Mouse (Mus musculus): ENCODE data around the gene C130074G19Rik. TPM values are rescaled to one million over a fixed set of nuclear protein-coding genes. Genes with fewer than 3 reads are reported as not detected.

C130074G19Rik gene
- 0.67 and 0.72 TPM in 2 replicates for polyA plus RNA-seq (2014; fragmentation: Nextera tagmentation; extraction: Ambion mirVana)

- Histone ChIP-seq H3K4me1 (ENCODE audit: control insufficient read depth, insufficient read depth, low read length) (no peaks in the 10 kb centered on the region; the same call in 1 of the 2 replicates), H3K4me2 (ENCODE audit: low read depth, low read length) (peak within 1 kb of the TSS; percentile 61), H3K27ac (replicated peaks; ENCODE audit: low read depth, low read length) (no peak within 1 kb of the TSS), H3K27me3 (ENCODE audit: control insufficient read depth, insufficient read depth, low read length) (peaks cover 23% of the 10 kb centered on the region), H3K4me3 (ENCODE audit: low read depth, low read length) (peak within 1 kb of the TSS; percentile 33), H3K9ac (replicated peaks; ENCODE audit: low read length) (peak within 1 kb of the TSS; percentile 22), H3K36me3 (replicated peaks; ENCODE audit: control insufficient read depth, insufficient read depth, low read depth, low read length) (no peaks in the 10 kb centered on the region), H3K9me3 (replicated peaks; ENCODE audit: control insufficient read depth, low read length) (no peaks in the 10 kb centered on the region)
- DNase-seq (ENCODE audit: low spot score) (peak; percentile 65), ATAC-seq (replicated peaks; ENCODE audit: insufficient number of reproducible peaks, low FRiP score, low TSS enrichment, low read depth) (peak; percentile 81)
- WGBS, result 1% methylated on average over 77 of the region's 77 CpGs
Observed at GRCm38 (mm10) chr1:184882281-184883268, at the start of gene C130074G19Rik. TSS of gene C130074G19Rik (minus strand) at chr1:184883218.

DNA sequence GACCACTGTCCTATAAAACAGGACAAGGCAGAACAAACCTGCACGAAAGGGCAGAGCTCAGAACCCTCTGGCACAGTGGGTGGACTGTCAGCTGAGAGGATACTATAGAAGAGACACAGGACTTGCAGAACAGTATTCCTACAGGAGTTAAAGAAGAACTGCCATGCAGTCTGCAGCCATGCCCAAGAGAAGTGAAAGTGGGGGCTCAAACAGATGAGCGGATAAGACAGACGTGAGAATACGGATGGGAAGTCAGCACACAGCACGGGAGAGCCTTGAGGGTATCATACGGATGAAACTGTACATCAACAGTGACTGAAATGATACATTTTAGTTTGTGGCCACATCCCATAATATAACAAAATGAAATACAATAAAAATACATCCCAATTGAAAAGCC, 48.1 kb upstream of the C130074G19Rik start:
- Histone ChIP-seq H3K27ac (replicated peaks; ENCODE audit: low read depth, low read length) (no peak overlapping the region), H3K9me3 (replicated peaks; ENCODE audit: control insufficient read depth, low read length) (no peaks in the 10 kb centered on the region), H3K9ac (replicated peaks; ENCODE audit: low read length) (no peak overlapping the region), H3K4me3 (ENCODE audit: low read depth, low read length) (no peak overlapping the region), H3K4me1 (ENCODE audit: control insufficient read depth, insufficient read depth, low read length) (no peaks in the 10 kb centered on the region), H3K36me3 (replicated peaks; ENCODE audit: control insufficient read depth, insufficient read depth, low read depth, low read length) (no peaks in the 10 kb centered on the region; the same call in 1 of the 2 replicates), H3K4me2 (ENCODE audit: low read depth, low read length) (no peak overlapping the region), H3K27me3 (ENCODE audit: control insufficient read depth, insufficient read depth, low read length) (no peaks in the 10 kb centered on the region)
- no peak for ATAC-seq (replicated peaks; ENCODE audit: insufficient number of reproducible peaks, low FRiP score, low TSS enrichment, low read depth)
- DNase-seq (ENCODE audit: low spot score), result no peak
- WGBS, result 86% methylated on average over 6 of the region's 6 CpGs

DNA sequence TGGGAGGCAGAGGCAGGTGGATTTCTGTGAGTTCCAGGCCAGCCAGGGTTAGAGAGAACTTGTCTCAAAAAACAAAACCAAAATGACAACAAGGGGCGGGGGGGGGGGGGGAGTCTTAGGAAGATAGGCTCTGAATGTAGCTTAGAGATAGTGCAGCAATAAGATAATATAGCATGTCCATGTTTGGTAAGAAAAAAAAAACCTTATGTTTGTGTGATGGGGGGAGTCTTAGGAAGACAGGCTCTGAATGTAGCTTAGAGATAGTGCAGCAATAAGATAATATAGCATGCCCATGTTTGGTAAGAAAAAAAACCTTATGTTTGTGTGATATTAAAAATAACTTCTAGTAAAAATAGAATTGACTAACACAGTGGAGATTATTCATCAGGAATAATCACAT, 45.4 kb upstream of the C130074G19Rik start:
- ATAC-seq (replicated peaks; ENCODE audit: insufficient number of reproducible peaks, low FRiP score, low TSS enrichment, low read depth), result no peak
- Histone ChIP-seq H3K4me1 (ENCODE audit: control insufficient read depth, insufficient read depth, low read length) (no peaks in the 10 kb centered on the region), H3K4me3 (ENCODE audit: low read depth, low read length) (no peak overlapping the region), H3K36me3 (replicated peaks; ENCODE audit: control insufficient read depth, insufficient read depth, low read depth, low read length) (no peaks in the 10 kb centered on the region; the same call in 1 of the 2 replicates), H3K9ac (replicated peaks; ENCODE audit: low read length) (no peak overlapping the region), H3K4me2 (ENCODE audit: low read depth, low read length) (no peak overlapping the region), H3K9me3 (replicated peaks; ENCODE audit: control insufficient read depth, low read length) (no peaks in the 10 kb centered on the region), H3K27ac (replicated peaks; ENCODE audit: low read depth, low read length) (no peak overlapping the region), H3K27me3 (ENCODE audit: control insufficient read depth, insufficient read depth, low read length) (no peaks in the 10 kb centered on the region)
- 67% methylated on average over 1 of the region's 1 CpGs for WGBS
- DNase-seq (ENCODE audit: low spot score), result no peak

DNA sequence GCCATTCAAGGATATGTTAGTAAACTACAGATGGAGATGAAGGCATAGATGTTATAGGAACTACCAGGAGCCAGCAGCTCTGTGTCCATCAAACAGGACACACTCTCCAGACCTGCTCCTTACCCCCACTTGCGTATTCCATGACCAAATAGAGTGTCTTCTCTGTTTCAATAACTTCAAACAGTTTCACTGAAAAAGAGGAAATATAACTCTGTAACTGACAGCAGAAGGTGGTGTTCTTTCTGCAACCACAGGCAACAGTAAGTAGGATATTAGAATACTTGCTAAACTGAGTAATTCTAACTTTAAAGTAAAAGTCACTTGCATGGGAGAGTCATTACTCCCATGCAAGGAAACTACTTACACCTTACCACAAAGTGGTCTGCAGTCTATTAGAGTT, 44.9 kb upstream of the C130074G19Rik start:
- H3K4me2 ChIP-seq (ENCODE audit: low read depth, low read length), result no peak overlapping the region
- 92% methylated on average over 1 of the region's 1 CpGs for WGBS

DNA sequence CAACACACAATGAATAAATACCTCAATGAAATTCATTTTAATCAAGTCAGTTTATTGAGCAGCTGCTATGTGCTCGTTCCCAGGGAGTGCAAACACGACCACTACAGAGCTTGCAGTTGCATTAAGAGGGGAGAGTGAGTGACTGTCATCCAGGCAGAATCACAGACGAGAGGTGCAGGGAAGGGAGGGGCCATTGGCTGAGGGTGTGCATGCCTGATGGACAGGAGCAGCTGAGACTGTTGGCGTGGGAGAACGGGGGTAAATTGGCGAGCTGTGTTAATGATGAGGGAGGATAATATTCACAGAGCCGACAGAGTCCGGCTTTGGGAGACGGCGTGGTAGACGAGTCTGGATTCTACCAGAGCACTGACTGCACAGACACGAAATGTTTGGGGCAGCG, 39.8 kb upstream of the C130074G19Rik start:
- WGBS, result 87% methylated on average over 13 of the region's 13 CpGs
- ATAC-seq (replicated peaks; ENCODE audit: insufficient number of reproducible peaks, low FRiP score, low TSS enrichment, low read depth) (no peak), DNase-seq (ENCODE audit: low spot score) (no peak)
- Histone ChIP-seq H3K27me3 (ENCODE audit: control insufficient read depth, insufficient read depth, low read length) (no peaks in the 10 kb centered on the region), H3K4me1 (ENCODE audit: control insufficient read depth, insufficient read depth, low read length) (no peaks in the 10 kb centered on the region), H3K9me3 (replicated peaks; ENCODE audit: control insufficient read depth, low read length) (no peaks in the 10 kb centered on the region), H3K27ac (replicated peaks; ENCODE audit: low read depth, low read length) (no peak overlapping the region), H3K4me3 (ENCODE audit: low read depth, low read length) (no peak overlapping the region), H3K4me2 (ENCODE audit: low read depth, low read length) (no peak overlapping the region), H3K9ac (replicated peaks; ENCODE audit: low read length) (no peak overlapping the region), H3K36me3 (replicated peaks; ENCODE audit: control insufficient read depth, insufficient read depth, low read depth, low read length) (no peaks in the 10 kb centered on the region; the same call in 1 of the 2 replicates)

More for the DNA sequence above, 44.9 kb upstream of the C130074G19Rik start:
- Histone ChIP-seq H3K4me3 (ENCODE audit: low read depth, low read length) (no peak overlapping the region), H3K27ac (replicated peaks; ENCODE audit: low read depth, low read length) (no peak overlapping the region), H3K4me1 (ENCODE audit: control insufficient read depth, insufficient read depth, low read length) (no peaks in the 10 kb centered on the region), H3K36me3 (replicated peaks; ENCODE audit: control insufficient read depth, insufficient read depth, low read depth, low read length) (no peaks in the 10 kb centered on the region; the same call in 1 of the 2 replicates), H3K27me3 (ENCODE audit: control insufficient read depth, insufficient read depth, low read length) (no peaks in the 10 kb centered on the region), H3K9ac (replicated peaks; ENCODE audit: low read length) (no peak overlapping the region), H3K9me3 (replicated peaks; ENCODE audit: control insufficient read depth, low read length) (no peaks in the 10 kb centered on the region)
- no peak for DNase-seq (ENCODE audit: low spot score)
- ATAC-seq (replicated peaks; ENCODE audit: insufficient number of reproducible peaks, low FRiP score, low TSS enrichment, low read depth), result no peak

DNA sequence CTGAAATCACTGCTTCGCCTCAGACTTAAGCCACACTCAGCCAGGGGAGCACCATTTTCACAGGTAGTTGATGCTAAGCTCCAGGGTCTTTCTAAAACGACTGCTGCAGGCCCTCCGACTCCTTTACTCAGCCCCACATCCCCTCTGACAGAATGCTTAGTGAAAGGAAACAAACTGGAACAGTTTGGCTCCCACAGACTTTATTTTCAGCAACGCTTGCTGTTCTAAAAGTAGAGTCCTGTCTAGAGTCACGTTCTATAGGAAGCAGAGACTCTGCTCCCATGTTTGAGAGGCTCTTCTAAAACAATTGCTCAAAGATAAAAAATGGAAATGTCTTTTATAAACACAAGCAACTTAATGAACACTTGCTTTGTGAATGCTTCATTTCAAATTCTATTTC, 37.0 kb upstream of the C130074G19Rik start:
- no peaks in the 10 kb centered on the region for H3K4me1 ChIP-seq (ENCODE audit: control insufficient read depth, insufficient read depth, low read length)
- ATAC-seq (replicated peaks; ENCODE audit: insufficient number of reproducible peaks, low FRiP score, low TSS enrichment, low read depth), result no peak
- no peak overlapping the region for H3K4me2 ChIP-seq (ENCODE audit: low read depth, low read length)
- DNase-seq (ENCODE audit: low spot score), result no peak
- H3K9me3 ChIP-seq (replicated peaks; ENCODE audit: control insufficient read depth, low read length), result no peaks in the 10 kb centered on the region
- no peak overlapping the region for H3K4me3 ChIP-seq (ENCODE audit: low read depth, low read length)
- H3K9ac ChIP-seq (replicated peaks; ENCODE audit: low read length), result no peak overlapping the region
- no peaks in the 10 kb centered on the region for H3K27me3 ChIP-seq (ENCODE audit: control insufficient read depth, insufficient read depth, low read length)
- H3K36me3 ChIP-seq (replicated peaks; ENCODE audit: control insufficient read depth, insufficient read depth, low read depth, low read length), result no peaks in the 10 kb centered on the region
- WGBS, result 84% methylated on average over 5 of the region's 5 CpGs
- H3K27ac ChIP-seq (replicated peaks; ENCODE audit: low read depth, low read length), result no peak overlapping the region

- ATAC-seq (replicated peaks; ENCODE audit: insufficient number of reproducible peaks, low FRiP score, low TSS enrichment, low read depth) (no peak), DNase-seq (ENCODE audit: low spot score) (peak; percentile 19)
- H3K27me3 ChIP-seq (ENCODE audit: control insufficient read depth, insufficient read depth, low read length), result no peaks in the 10 kb centered on the region
- no peaks in the 10 kb centered on the region for H3K4me1 ChIP-seq (ENCODE audit: control insufficient read depth, insufficient read depth, low read length)
- whole genome bisulfite sequencing, result 85% methylated on average over 5 of the region's 5 CpGs
- H3K4me2 ChIP-seq (ENCODE audit: low read depth, low read length), result no peak overlapping the region
- H3K9ac ChIP-seq (replicated peaks; ENCODE audit: low read length), result no peak overlapping the region
- no peaks in the 10 kb centered on the region for H3K9me3 ChIP-seq (replicated peaks; ENCODE audit: control insufficient read depth, low read length)
- H3K4me3 ChIP-seq (ENCODE audit: low read depth, low read length), result no peak overlapping the region
- no peak overlapping the region for H3K27ac ChIP-seq (replicated peaks; ENCODE audit: low read depth, low read length)
- H3K36me3 ChIP-seq (replicated peaks; ENCODE audit: control insufficient read depth, insufficient read depth, low read depth, low read length), result no peaks in the 10 kb centered on the region
Observed at GRCm38 (mm10) chr1:184918227-184918888, 35.3 kb upstream of the C130074G19Rik start.

DNA sequence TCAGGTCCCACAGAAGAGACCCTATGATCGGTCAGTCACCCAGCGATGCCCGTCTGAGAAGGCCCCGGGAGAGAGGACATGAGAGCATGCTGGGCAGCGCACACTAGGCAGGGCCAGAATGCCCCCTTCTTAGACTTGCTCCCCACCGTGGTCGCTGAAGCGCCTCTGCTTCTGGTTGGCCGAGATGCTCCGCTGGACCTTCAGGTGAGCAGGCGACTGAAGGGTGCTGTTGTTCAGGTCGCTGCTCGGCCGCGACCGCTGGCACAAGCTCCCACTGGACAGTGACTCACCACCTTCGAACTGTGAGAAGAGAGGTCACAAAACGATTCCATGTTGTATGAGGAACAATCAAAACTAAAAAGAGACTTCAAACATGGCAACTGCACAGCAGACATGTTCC, 29.3 kb upstream of the C130074G19Rik start:
- DNase-seq (ENCODE audit: low spot score) (no peak), ATAC-seq (replicated peaks; ENCODE audit: insufficient number of reproducible peaks, low FRiP score, low TSS enrichment, low read depth) (no peak)
- no peak overlapping the region for H3K9ac ChIP-seq (replicated peaks; ENCODE audit: low read length)
- no peaks in the 10 kb centered on the region for H3K9me3 ChIP-seq (replicated peaks; ENCODE audit: control insufficient read depth, low read length)
- peaks cover 2% of the 10 kb centered on the region for H3K36me3 ChIP-seq (replicated peaks; ENCODE audit: control insufficient read depth, insufficient read depth, low read depth, low read length)
- no peak overlapping the region for H3K27ac ChIP-seq (replicated peaks; ENCODE audit: low read depth, low read length)
- no peak overlapping the region for H3K4me2 ChIP-seq (ENCODE audit: low read depth, low read length)
- no peaks in the 10 kb centered on the region for H3K27me3 ChIP-seq (ENCODE audit: control insufficient read depth, insufficient read depth, low read length)
- 94% methylated on average over 18 of the region's 18 CpGs for WGBS
- H3K4me1 ChIP-seq (ENCODE audit: control insufficient read depth, insufficient read depth, low read length), result no peaks in the 10 kb centered on the region
- no peak overlapping the region for H3K4me3 ChIP-seq (ENCODE audit: low read depth, low read length)

Measured in embryonic facial prominence, embryonic 11.5 days (tissue).